ENCODE assay signal across 11 mouse cellular contexts in the genomic region with DNA sequence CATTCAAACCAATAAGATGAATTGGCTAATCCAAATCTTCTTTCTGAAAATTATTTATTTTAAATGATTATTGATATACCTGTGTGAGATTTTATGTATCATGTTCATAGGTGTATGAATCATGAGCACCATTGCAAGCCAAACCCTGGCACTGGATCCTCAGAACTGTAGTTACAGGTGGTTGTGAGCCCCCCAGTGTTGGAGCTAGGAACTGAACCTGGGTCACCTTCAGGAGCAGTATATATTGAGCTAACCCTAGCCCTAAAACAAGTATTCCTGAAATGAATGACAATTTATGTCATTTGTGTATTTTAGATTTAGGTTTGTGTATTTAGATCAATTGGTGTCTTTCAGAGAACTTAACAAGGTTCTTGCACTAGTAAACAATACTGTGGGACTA. TPM values are rescaled to one million over a fixed set of nuclear protein-coding genes. Genes with fewer than 3 reads are reported as not detected.
DNase-seq lines count a peak whose midpoint lies in the region; ATAC-seq and TF ChIP-seq lines count a peak whose summit lies in the region.
"Had no signal": no experiment of that assay in that cellular context is flagged by ENCODE, and none has a peak within 500 bp of the region (broad histone marks: within the 10 kb centered on the region; RNA-seq: fewer than 3 reads in every experiment).

No protein-coding gene starts in this region.

- DNase-seq in forebrain, embryonic 14.5 days (ENCODE audit: low spot score) = peak; percentile 33
- peak; percentile 60 for DNase-seq in midbrain, embryonic 14.5 days
- DNase-seq in midbrain, embryonic 11.5 days (ENCODE audit: low spot score, missing footprints) = no peak
- peak; percentile 42 for DNase-seq in embryo, embryonic 11 days
- DNase-seq in stomach, postnatal 0 days (ENCODE audit: low spot score) = peak; percentile 34
- no peak for DNase-seq in gastrocnemius, postnatal 36 days
- no peak for DNase-seq in layer of hippocampus, adult 8-10 months (ENCODE audit: low spot score in 2 of 2)

- intact Hi-C loops in gastrocnemius, postnatal 36 days (cut with DNase I) = no loop called here

- H3K27me3 ChIP-seq in forebrain, embryonic 14.5 days (replicated peaks; ENCODE audit: control insufficient read depth, insufficient read depth, low read length) = no peaks in the 10 kb centered on the region
- H3K27me3 ChIP-seq in forebrain, embryonic 12.5 days = no peaks in the 10 kb centered on the region
- H3K27me3 ChIP-seq in midbrain, embryonic 14.5 days (ENCODE audit: control insufficient read depth, insufficient read depth, low read length) = no peaks in the 10 kb centered on the region
- H3K27me3 ChIP-seq in midbrain, embryonic 11.5 days (ENCODE audit: control insufficient read depth, insufficient read depth, low read length) = no peaks in the 10 kb centered on the region
- no peaks in the 10 kb centered on the region for H3K27me3 ChIP-seq in stomach, postnatal 0 days (ENCODE audit: control insufficient read depth, insufficient read depth, low read length)
- H3K27me3 ChIP-seq: embryonic facial prominence, embryonic 13.5 days; midbrain, embryonic 12.5 days; stomach, embryonic 15.5 days had no signal

- TF ChIP-seq EP300 in stomach, postnatal 0 days (optimal IDR thresholded peaks at IDR 0.05) = no peak

- ATAC-seq in forebrain, embryonic 14.5 days = no peak
- no peak for ATAC-seq in forebrain, embryonic 12.5 days (ENCODE audit: low FRiP score)
- no peak for ATAC-seq in midbrain, embryonic 14.5 days (ENCODE audit: low FRiP score, low TSS enrichment)
- ATAC-seq in midbrain, embryonic 11.5 days (ENCODE audit: low FRiP score) = no peak
- ATAC-seq in stomach, postnatal 0 days (ENCODE audit: low FRiP score, low TSS enrichment) = no peak

- H3K4me2 ChIP-seq in forebrain, embryonic 14.5 days (ENCODE audit: low read length) = no peak overlapping the region
- H3K4me2 ChIP-seq in forebrain, embryonic 12.5 days = no peak overlapping the region
- H3K4me2 ChIP-seq in midbrain, embryonic 14.5 days (ENCODE audit: low read length) = no peak overlapping the region
- no peak overlapping the region for H3K4me2 ChIP-seq in midbrain, embryonic 11.5 days
- H3K4me2 ChIP-seq in stomach, postnatal 0 days (replicated peaks; ENCODE audit: low read depth) = no peak overlapping the region
- H3K4me2 ChIP-seq: embryonic facial prominence, embryonic 13.5 days; midbrain, embryonic 12.5 days; stomach, embryonic 15.5 days had no signal

- no peak overlapping the region for H3K4me3 ChIP-seq in forebrain, embryonic 14.5 days (ENCODE audit: low read depth, low read length)
- no peak overlapping the region for H3K4me3 ChIP-seq in forebrain, embryonic 12.5 days (replicated peaks)
- no peak overlapping the region for H3K4me3 ChIP-seq in midbrain, embryonic 14.5 days (replicated peaks; ENCODE audit: low read depth, low read length)
- H3K4me3 ChIP-seq in midbrain, embryonic 11.5 days (ENCODE audit: low read depth, low read length) = no peak overlapping the region
- no peak overlapping the region for H3K4me3 ChIP-seq in stomach, postnatal 0 days (ENCODE audit: low read depth, low read length)
- H3K4me3 ChIP-seq: embryonic facial prominence, embryonic 13.5 days; midbrain, embryonic 12.5 days; stomach, embryonic 15.5 days had no signal

- no peaks in the 10 kb centered on the region for H3K36me3 ChIP-seq in forebrain, embryonic 14.5 days (ENCODE audit: control insufficient read depth, insufficient read depth, low read length)
- no peaks in the 10 kb centered on the region for H3K36me3 ChIP-seq in forebrain, embryonic 12.5 days (replicated peaks)
- H3K36me3 ChIP-seq in midbrain, embryonic 14.5 days (ENCODE audit: control insufficient read depth, insufficient read depth, low read length) = peaks cover 9% of the 10 kb centered on the region
- H3K36me3 ChIP-seq in midbrain, embryonic 11.5 days (ENCODE audit: control insufficient read depth, insufficient read depth, low read length) = no peaks in the 10 kb centered on the region
- no peaks in the 10 kb centered on the region for H3K36me3 ChIP-seq in stomach, postnatal 0 days (ENCODE audit: control insufficient read depth, insufficient read depth, low read length)
- H3K36me3 ChIP-seq: embryonic facial prominence, embryonic 13.5 days; midbrain, embryonic 12.5 days; stomach, embryonic 15.5 days had no signal

- no peak overlapping the region for H3K27ac ChIP-seq in forebrain, embryonic 14.5 days (ENCODE audit: low read depth, low read length)
- H3K27ac ChIP-seq in forebrain, embryonic 12.5 days = no peak overlapping the region
- H3K27ac ChIP-seq in midbrain, embryonic 14.5 days (replicated peaks; ENCODE audit: low read depth, low read length) = no peak overlapping the region
- H3K27ac ChIP-seq in midbrain, embryonic 11.5 days (ENCODE audit: low read depth, low read length) = no peak overlapping the region
- H3K27ac ChIP-seq in stomach, postnatal 0 days (replicated peaks) = no peak overlapping the region
- H3K27ac ChIP-seq: embryonic facial prominence, embryonic 13.5 days; midbrain, embryonic 12.5 days; stomach, embryonic 15.5 days had no signal

- no peaks in the 10 kb centered on the region for H3K4me1 ChIP-seq in forebrain, embryonic 14.5 days (ENCODE audit: control insufficient read depth, insufficient read depth, low read length)
- H3K4me1 ChIP-seq in forebrain, embryonic 12.5 days = no peaks in the 10 kb centered on the region
- no peaks in the 10 kb centered on the region for H3K4me1 ChIP-seq in midbrain, embryonic 14.5 days (ENCODE audit: control insufficient read depth, insufficient read depth, low read length)
- no peaks in the 10 kb centered on the region for H3K4me1 ChIP-seq in midbrain, embryonic 11.5 days (ENCODE audit: control insufficient read depth, insufficient read depth, low read length)
- H3K4me1 ChIP-seq in stomach, postnatal 0 days (replicated peaks; ENCODE audit: control insufficient read depth, insufficient read depth) = no peaks in the 10 kb centered on the region
- H3K4me1 ChIP-seq: embryonic facial prominence, embryonic 13.5 days; midbrain, embryonic 12.5 days; stomach, embryonic 15.5 days had no signal

- TF ChIP-seq CTCF in stomach, postnatal 0 days (IDR thresholded peaks at IDR 0.05; ENCODE audit: low read depth) = peak; percentile 64

- no peak overlapping the region for H3K9ac ChIP-seq in forebrain, embryonic 14.5 days (ENCODE audit: low read length)
- H3K9ac ChIP-seq in forebrain, embryonic 12.5 days = no peak overlapping the region
- H3K9ac ChIP-seq in midbrain, embryonic 14.5 days (replicated peaks; ENCODE audit: low read length) = no peak overlapping the region
- H3K9ac ChIP-seq in midbrain, embryonic 11.5 days (ENCODE audit: low read length) = no peak overlapping the region
- H3K9ac ChIP-seq in stomach, postnatal 0 days (ENCODE audit: low read length) = no peak overlapping the region
- H3K9ac ChIP-seq: embryonic facial prominence, embryonic 13.5 days; midbrain, embryonic 12.5 days; stomach, embryonic 15.5 days had no signal

- no peaks in the 10 kb centered on the region for H3K9me3 ChIP-seq in forebrain, embryonic 14.5 days (replicated peaks; ENCODE audit: control insufficient read depth, low read length)
- no peaks in the 10 kb centered on the region for H3K9me3 ChIP-seq in forebrain, embryonic 12.5 days
- no peaks in the 10 kb centered on the region for H3K9me3 ChIP-seq in midbrain, embryonic 14.5 days (ENCODE audit: control insufficient read depth, low read length)
- no peaks in the 10 kb centered on the region for H3K9me3 ChIP-seq in midbrain, embryonic 11.5 days (ENCODE audit: control insufficient read depth, low read length)
- H3K9me3 ChIP-seq in stomach, postnatal 0 days (ENCODE audit: control insufficient read depth, low read length) = no peaks in the 10 kb centered on the region
- H3K9me3 ChIP-seq: embryonic facial prominence, embryonic 13.5 days; midbrain, embryonic 12.5 days; stomach, embryonic 15.5 days had no signal

RNA-seq across cellular contexts. Expression of a gene that starts 45.8 kb away (rescaled TPM):
- polyA plus RNA-seq in forebrain, embryonic 14.5 days (2014; fragmentation: Nextera tagmentation; extraction: Ambion mirVana) = 95.9 and 98.5 TPM in 2 replicates
- polyA plus RNA-seq in forebrain, embryonic 12.5 days (2016; fragmentation: Nextera tagmentation; extraction: Ambion mirVana) = 62.8 and 63.9 TPM in 2 replicates
- polyA plus RNA-seq in midbrain, embryonic 14.5 days (2014; fragmentation: Nextera tagmentation; extraction: Ambion mirVana) = 88.0 and 102 TPM in 2 replicates
- 73.7 and 80.0 TPM in 2 replicates for polyA plus RNA-seq in midbrain, embryonic 11.5 days (2014; fragmentation: Nextera tagmentation; extraction: Ambion mirVana)
- 87.9 and 89.5 TPM in 2 replicates for polyA plus RNA-seq in stomach, postnatal 0 days (2015; fragmentation: Nextera tagmentation; extraction: Ambion mirVana)
- total RNA-seq in gastrocnemius, postnatal 36 days (2021) = 1 to 10 TPM; 8.1 TPM
- total RNA-seq in layer of hippocampus, adult 8-10 months (2022) = 10 to 100 TPM; 23.6 to 33.8 (median 28.7) TPM

Comparison
In these comparisons a context has a peak if more than half of its experiments do, and no peak if none do; other contexts are left out.
1. DNase-seq: peak in forebrain, embryonic 14.5 days (single experiment), midbrain, embryonic 14.5 days (single experiment), embryo, embryonic 11 days (single experiment) and stomach, postnatal 0 days (single experiment); none in midbrain, embryonic 11.5 days (single experiment), gastrocnemius, postnatal 36 days (0 of 2) and layer of hippocampus, adult 8-10 months (0 of 2).